Mouse (Mus musculus) testis, adult 2 months (tissue): Measurements from ENCODE around the gene Col9a1. TPM values are rescaled to one million over a fixed set of nuclear protein-coding genes. Genes with fewer than 3 reads are reported as not detected.

Source experiments
- H3K27ac ChIP-seq: fragments of 200-500 bp; 2 replicates; pipeline ENCODE4 v1.5.1; 2012; ENCODE audit warnings: low read depth, low read length; ENCODE audit not compliant: control insufficient read depth, insufficient read depth
- H3K27me3 ChIP-seq: fragments of 200-500 bp; 2 replicates; pipeline ENCODE4 v1.6.1; 2012; ENCODE audit warnings: mild to moderate bottlenecking, low read length, moderate library complexity; ENCODE audit not compliant: control insufficient read depth, insufficient read depth
- H3K36me3 ChIP-seq: fragments of 200-500 bp; 2 replicates; pipeline ENCODE4 v1.6.1; 2012; ENCODE audit warnings: mild to moderate bottlenecking, low read length; ENCODE audit not compliant: control insufficient read depth, insufficient read depth
- H3K4me1 ChIP-seq: fragments of 200-500 bp; 2 replicates; pipeline ENCODE4 v1.6.1; 2012; ENCODE audit warnings: low read length; ENCODE audit not compliant: control insufficient read depth, insufficient read depth
- H3K4me3 ChIP-seq: fragments of 200-500 bp; 2 replicates; pipeline ENCODE4 v1.5.1; 2012; ENCODE audit warnings: low read depth, mild to moderate bottlenecking, low read length, moderate library complexity, mixed read lengths; ENCODE audit not compliant: control insufficient read depth
- CTCF ChIP-seq: fragments of 200-500 bp; IDR thresholded peaks from 2 replicates; pipeline ENCODE4 v1.5.1; 2012; ENCODE audit warnings: low read depth, mild to moderate bottlenecking, inconsistent platforms, low read length, moderate library complexity; ENCODE audit not compliant: control insufficient read depth, insufficient read depth, insufficient replicate concordance
- POLR2A ChIP-seq: fragments of 200-500 bp; IDR thresholded peaks from 2 replicates; pipeline ENCODE4 v1.6.1; 2012; ENCODE audit warnings: low read depth, mild to moderate bottlenecking, inconsistent platforms, low read length, moderate library complexity; ENCODE audit not compliant: control insufficient read depth
- polyA plus RNA-seq: library from polyadenylated mRNA; depleted of rRNA; stranded (reverse); fragments of >200 nt; gene quantifications from 2 replicates; pipeline ENCODE4 v1.2.3, GENCODE M21; 2012

The Col9a1 gene
- polyA plus RNA-seq, 1 experiment: 1.8 TPM

- no peaks in the 10 kb centered on the region for H3K4me1 ChIP-seq
- no peak overlapping the region for H3K4me3 ChIP-seq
- H3K36me3 ChIP-seq: no peaks in the 10 kb centered on the region
- no peak for TF ChIP-seq POLR2A
- TF ChIP-seq CTCF: no peak
- no peaks in the 10 kb centered on the region for H3K27me3 ChIP-seq
- H3K27ac ChIP-seq: no peak overlapping the region
Measured at GRCm38 (mm10) chr1:24186964-24187363, 9.6 kb downstream of the Col9a1 start.

- no peaks in the 10 kb centered on the region for H3K4me1 ChIP-seq
- H3K36me3 ChIP-seq: no peaks in the 10 kb centered on the region
- H3K4me3 ChIP-seq: no peak overlapping the region
- no peak overlapping the region for H3K27ac ChIP-seq
- H3K27me3 ChIP-seq: no peaks in the 10 kb centered on the region
- no peak for TF ChIP-seq POLR2A
- no peak for TF ChIP-seq CTCF
Measured at GRCm38 (mm10) chr1:24191668-24192067, 14.3 kb downstream of the Col9a1 start.

GRCm38 (mm10) chr1:24194111-24194510 lies 16.7 kb downstream of the Col9a1 start:
- H3K4me1 ChIP-seq: no peaks in the 10 kb centered on the region
- TF ChIP-seq POLR2A (no peak), CTCF (no peak)
- H3K27me3 ChIP-seq: no peaks in the 10 kb centered on the region
- no peaks in the 10 kb centered on the region for H3K36me3 ChIP-seq
- no peak overlapping the region for H3K27ac ChIP-seq
- H3K4me3 ChIP-seq: no peak overlapping the region

GRCm38 (mm10) chr1:24195070-24195840 lies 17.8 kb downstream of the Col9a1 start:
- no peak overlapping the region for H3K4me3 ChIP-seq
- H3K27ac ChIP-seq: no peak overlapping the region
- TF ChIP-seq POLR2A (no peak), CTCF (no peak)
- H3K36me3 ChIP-seq: no peaks in the 10 kb centered on the region
- no peaks in the 10 kb centered on the region for H3K4me1 ChIP-seq
- no peaks in the 10 kb centered on the region for H3K27me3 ChIP-seq

- H3K4me3 ChIP-seq: no peak overlapping the region
- H3K27ac ChIP-seq: no peak overlapping the region
- TF ChIP-seq CTCF: no peak
- no peak for TF ChIP-seq POLR2A
Measured at GRCm38 (mm10) chr1:24195951-24196517, 18.6 kb downstream of the Col9a1 start.

GRCm38 (mm10) chr1:24211621-24212385 lies 34.4 kb downstream of the Col9a1 start:
- H3K27ac ChIP-seq: no peak overlapping the region
- no peaks in the 10 kb centered on the region for H3K27me3 ChIP-seq
- no peaks in the 10 kb centered on the region for H3K36me3 ChIP-seq
- H3K4me3 ChIP-seq: no peak overlapping the region
- TF ChIP-seq POLR2A: no peak
- TF ChIP-seq CTCF: no peak
- H3K4me1 ChIP-seq: no peaks in the 10 kb centered on the region

More at GRCm38 (mm10) chr1:24195951-24196517, 18.6 kb downstream of the Col9a1 start:
- Histone ChIP-seq H3K27me3 (no peaks in the 10 kb centered on the region), H3K4me1 (no peaks in the 10 kb centered on the region), H3K36me3 (no peaks in the 10 kb centered on the region)

GRCm38 (mm10) chr1:24219041-24219440 lies 41.6 kb downstream of the Col9a1 start:
- Histone ChIP-seq H3K4me3 (peak overlapping the region; percentile 69), H3K27me3 (no peaks in the 10 kb centered on the region), H3K4me1 (no peaks in the 10 kb centered on the region; the same call in none of the 2 replicates), H3K36me3 (no peaks in the 10 kb centered on the region), H3K27ac (no peak overlapping the region)
- no peak for TF ChIP-seq CTCF
- TF ChIP-seq POLR2A: no peak
